Mouse (Mus musculus): Measurements from ENCODE around the gene Arap1. TPM values are rescaled to one million over a fixed set of nuclear protein-coding genes. Genes with fewer than 3 reads are reported as not detected.

Arap1 gene
- polyA plus RNA-seq, 1 experiment from 2014 or later: 22.5 TPM

Other genes starting within 250 kb of the Arap1 start
- 7.2 and 7.6 TPM in 2 replicates for gene Atg16l2, start 45.8 kb upstream of the Arap1 start, polyA plus RNA-seq (2015; fragmentation: Nextera tagmentation; extraction: Ambion mirVana)
- gene Stard10, start 31.0 kb upstream of the Arap1 start, polyA plus RNA-seq (2015; fragmentation: Nextera tagmentation; extraction: Ambion mirVana): 128 and 142 TPM in 2 replicates
- 4.0 TPM in 1 of 2 replicates, not detected in the other for gene Gm45837, start 62.8 kb downstream of the Arap1 start, polyA plus RNA-seq (2015; fragmentation: Nextera tagmentation; extraction: Ambion mirVana)
- gene Pde2a, start 73.6 kb downstream of the Arap1 start, polyA plus RNA-seq (2015; fragmentation: Nextera tagmentation; extraction: Ambion mirVana): 14.3 and 14.6 TPM in 2 replicates
- gene Art2b, start 237.5 kb downstream of the Arap1 start, polyA plus RNA-seq (2015; fragmentation: Nextera tagmentation; extraction: Ambion mirVana): 0.30 and 0.34 TPM in 2 replicates